Mouse (Mus musculus) midbrain, embryonic 12.5 days (tissue): ENCODE results near the gene Myh14. TPM values are rescaled to one million over a fixed set of nuclear protein-coding genes. Genes with fewer than 3 reads are reported as not detected.

Experiments
- ATAC-seq: fragments of 200-750 bp; cut with Nextera tagmentation; 2 replicates; pipeline ENCODE4 v1.8.0; 2017; ENCODE audit warnings: low read depth, moderate TSS enrichment, moderate library complexity; ENCODE audit not compliant: low FRiP score
- H3K27ac ChIP-seq: fragments of 300-500 bp; sonication (generic); replicated peaks from 2 replicates; pipeline ENCODE4 v1.5.1; 2016; ENCODE audit warnings: mild to moderate bottlenecking
- H3K27me3 ChIP-seq: fragments of 300-500 bp; sonication (generic); 2 replicates; pipeline ENCODE4 v1.6.1; 2016; ENCODE audit warnings: mild to moderate bottlenecking
- H3K36me3 ChIP-seq: fragments of 300-500 bp; sonication (generic); 2 replicates; pipeline ENCODE4 v1.6.1; 2016
- H3K4me1 ChIP-seq: fragments of 300-500 bp; sonication (generic); 2 replicates; pipeline ENCODE4 v1.6.1; 2016
- H3K4me2 ChIP-seq: fragments of 300-500 bp; sonication (generic); replicated peaks from 2 replicates; pipeline ENCODE4 v1.6.1; 2016; ENCODE audit warnings: mild to moderate bottlenecking, moderate library complexity
- H3K4me3 ChIP-seq: fragments of 300-500 bp; sonication (generic); 2 replicates; pipeline ENCODE4 v1.5.1; 2016; ENCODE audit warnings: mild to moderate bottlenecking
- H3K9ac ChIP-seq: fragments of 300-500 bp; sonication (generic); replicated peaks from 2 replicates; pipeline ENCODE4 v1.6.1; 2016; ENCODE audit warnings: mild to moderate bottlenecking, moderate library complexity
- H3K9me3 ChIP-seq: fragments of 300-500 bp; sonication (generic); 2 replicates; pipeline ENCODE4 v1.6.1; 2016; ENCODE audit warnings: mild to moderate bottlenecking
- WGBS: fragments of 180-500 bp; shearing (Covaris S2); methylation state at CpG from one replicate; pipeline ENCODE4 v1.1.7; 2016; 5-methylcytosine and 5-hydroxymethylcytosine counted together
- polyA plus RNA-seq: library from polyadenylated mRNA; unstranded; fragments of >200 nt; fragmentation: Nextera tagmentation; extraction: Ambion mirVana; gene quantifications from 2 replicates; pipeline ENCODE4 v1.2.1, GENCODE M21; 2016

The Myh14 gene
- polyA plus RNA-seq, 1 experiment from 2014 or later = 2.3 TPM

GRCm38 (mm10) chr7:44596051-44596450 lies 74.6 kb downstream of the Myh14 start:
- Histone ChIP-seq H3K4me3 (no peak overlapping the region), H3K27ac (no peak overlapping the region), H3K9me3 (no peaks in the 10 kb centered on the region), H3K4me1 (peaks cover 36% of the 10 kb centered on the region), H3K9ac (no peak overlapping the region), H3K27me3 (peaks cover 32% of the 10 kb centered on the region), H3K4me2 (no peak overlapping the region), H3K36me3 (no peaks in the 10 kb centered on the region)
- 90% methylated on average over 6 of the region's 6 CpGs for WGBS
- no peak for ATAC-seq

- no peak overlapping the region for H3K9ac ChIP-seq
- H3K4me2 ChIP-seq = no peak overlapping the region
- H3K27me3 ChIP-seq = peaks cover 31% of the 10 kb centered on the region
- 92% methylated on average over 20 of the region's 20 CpGs for WGBS
- no peaks in the 10 kb centered on the region for H3K36me3 ChIP-seq
- H3K4me1 ChIP-seq = peaks cover 38% of the 10 kb centered on the region
- no peak overlapping the region for H3K27ac ChIP-seq
- no peak for ATAC-seq
- H3K4me3 ChIP-seq = no peak overlapping the region
- no peaks in the 10 kb centered on the region for H3K9me3 ChIP-seq
Measured at GRCm38 (mm10) chr7:44595131-44595561, 75.5 kb downstream of the Myh14 start.

DNA sequence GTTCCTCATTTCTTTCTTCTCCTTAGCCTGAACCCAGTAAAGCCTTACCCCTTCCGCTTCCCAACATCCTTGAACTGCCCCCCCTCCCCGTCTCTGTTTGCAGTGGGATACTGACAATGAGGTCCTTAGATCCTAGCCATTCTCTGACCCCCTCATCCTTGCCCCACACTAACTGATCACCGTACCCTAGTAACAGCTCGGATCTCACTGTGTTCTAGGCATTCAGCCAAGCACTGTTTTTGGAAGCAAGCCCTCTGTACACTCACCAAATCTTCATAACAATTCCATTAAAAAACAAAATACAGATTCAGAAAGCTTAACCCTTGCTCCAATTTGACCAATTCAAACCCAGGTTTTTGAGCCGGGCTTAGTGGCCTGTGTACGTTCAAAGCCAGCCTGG lies 76.4 kb downstream of the Myh14 start:
- peak overlapping the region; percentile 28; the same call in 1 of the 2 replicates for H3K9ac ChIP-seq
- peaks cover 47% of the 10 kb centered on the region for H3K4me1 ChIP-seq
- peaks cover 39% of the 10 kb centered on the region for H3K27me3 ChIP-seq
- H3K9me3 ChIP-seq = no peaks in the 10 kb centered on the region
- WGBS = 55% methylated on average over 6 of the region's 6 CpGs
- peak overlapping the region; percentile 70 for H3K27ac ChIP-seq
- H3K36me3 ChIP-seq = no peaks in the 10 kb centered on the region
- peak overlapping the region; percentile 100 for H3K4me2 ChIP-seq
- H3K4me3 ChIP-seq = peak overlapping the region; percentile 72; the same call in 1 of the 2 replicates
- no peak for ATAC-seq

- under 1% methylated on average over 22 of the region's 22 CpGs for WGBS
- Histone ChIP-seq H3K27ac (peak overlapping the region; percentile 70), H3K27me3 (peaks cover 44% of the 10 kb centered on the region), H3K4me2 (peak overlapping the region; percentile 100), H3K4me1 (peaks cover 51% of the 10 kb centered on the region), H3K36me3 (no peaks in the 10 kb centered on the region), H3K4me3 (peak overlapping the region; percentile 72), H3K9me3 (no peaks in the 10 kb centered on the region), H3K9ac (no peak overlapping the region)
- ATAC-seq = peak; percentile 72
Measured at GRCm38 (mm10) chr7:44593775-44594174, 76.9 kb downstream of the Myh14 start.

GRCm38 (mm10) chr7:44593051-44593450 lies 77.6 kb downstream of the Myh14 start:
- peak overlapping the region; percentile 100 for H3K4me2 ChIP-seq
- peak overlapping the region; percentile 72; the same call in 1 of the 2 replicates for H3K4me3 ChIP-seq
- no peak overlapping the region for H3K9ac ChIP-seq
- H3K27me3 ChIP-seq = peaks cover 52% of the 10 kb centered on the region
- H3K27ac ChIP-seq = no peak overlapping the region
- 3% methylated on average over 15 of the region's 15 CpGs for WGBS
- ATAC-seq = no peak
- H3K36me3 ChIP-seq = no peaks in the 10 kb centered on the region
- peaks cover 58% of the 10 kb centered on the region for H3K4me1 ChIP-seq
- no peaks in the 10 kb centered on the region for H3K9me3 ChIP-seq

- Histone ChIP-seq H3K9ac (peak overlapping the region; percentile 69), H3K27ac (peak overlapping the region; percentile 74; the same call in 1 of the 2 replicates), H3K36me3 (no peaks in the 10 kb centered on the region), H3K9me3 (no peaks in the 10 kb centered on the region), H3K4me1 (peaks cover 70% of the 10 kb centered on the region), H3K4me2 (peak overlapping the region; percentile 100), H3K4me3 (peak overlapping the region; percentile 72), H3K27me3 (peaks cover 64% of the 10 kb centered on the region)
- under 1% methylated on average over 58 of the region's 60 CpGs for WGBS
- ATAC-seq = no peak
Measured at GRCm38 (mm10) chr7:44591348-44592116, 79.1 kb downstream of the Myh14 start.

DNA sequence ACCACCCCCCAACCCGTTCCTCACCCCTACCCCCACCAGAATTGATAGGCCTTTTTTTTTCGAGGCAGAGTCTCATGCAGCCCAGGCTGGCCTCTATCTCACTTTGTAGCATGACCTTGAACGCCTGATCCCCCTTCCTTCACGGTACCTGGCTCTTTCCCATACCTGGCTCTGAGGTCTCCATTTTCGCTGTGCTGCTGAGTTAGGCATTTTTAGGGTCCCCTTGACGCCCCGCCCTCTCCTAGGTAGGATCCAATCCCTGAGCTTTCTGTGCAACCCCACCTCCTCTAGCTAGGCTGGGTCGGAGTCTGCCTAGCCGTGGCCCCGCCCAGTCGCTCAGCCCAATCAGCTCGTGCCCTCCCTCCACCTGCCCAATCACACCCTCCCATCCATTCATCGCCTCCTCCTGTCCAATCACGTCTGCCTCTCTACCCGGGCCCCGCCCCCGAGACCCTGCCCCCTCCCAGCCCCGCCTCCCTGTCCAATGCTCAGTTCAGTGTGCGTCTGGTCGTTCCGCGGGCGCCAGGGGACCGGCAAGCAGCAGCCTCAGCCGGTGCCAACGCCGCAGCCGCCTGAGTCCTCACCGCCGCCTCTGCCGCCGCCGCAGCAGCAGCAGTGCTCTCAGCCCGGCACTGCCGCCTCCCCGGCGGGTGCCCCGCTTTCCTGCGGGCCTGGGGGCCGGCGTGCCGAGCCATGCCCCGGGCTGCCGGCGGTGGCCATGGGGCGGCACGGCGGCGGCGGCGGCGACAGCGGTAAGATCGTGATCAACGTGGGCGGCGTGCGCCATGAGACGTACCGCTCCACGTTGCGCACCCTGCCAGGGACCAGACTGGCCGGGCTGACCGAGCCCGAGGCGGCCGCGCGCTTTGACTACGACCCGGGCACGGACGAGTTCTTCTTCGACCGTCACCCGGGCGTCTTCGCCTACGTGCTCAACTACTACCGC lies 80.0 kb downstream of the Myh14 start, which contains the start of gene Kcnc3:
Kcnc3 (plus strand) TSS at position 263 of the 946 bp plus-strand sequence.
- H3K27me3 ChIP-seq = peaks cover 67% of the 10 kb centered on the region
- peaks cover 70% of the 10 kb centered on the region for H3K4me1 ChIP-seq
- peak within 1 kb of the TSS; percentile 69 for H3K9ac ChIP-seq
- no peaks in the 10 kb centered on the region for H3K36me3 ChIP-seq
- WGBS = under 1% methylated on average over 79 of the region's 80 CpGs
- peak within 1 kb of the TSS; percentile 74 for H3K27ac ChIP-seq
- peak within 1 kb of the TSS; percentile 72 for H3K4me3 ChIP-seq
- ATAC-seq = peak; percentile 86
- no peaks in the 10 kb centered on the region for H3K9me3 ChIP-seq
- peak within 1 kb of the TSS; percentile 100 for H3K4me2 ChIP-seq

DNA sequence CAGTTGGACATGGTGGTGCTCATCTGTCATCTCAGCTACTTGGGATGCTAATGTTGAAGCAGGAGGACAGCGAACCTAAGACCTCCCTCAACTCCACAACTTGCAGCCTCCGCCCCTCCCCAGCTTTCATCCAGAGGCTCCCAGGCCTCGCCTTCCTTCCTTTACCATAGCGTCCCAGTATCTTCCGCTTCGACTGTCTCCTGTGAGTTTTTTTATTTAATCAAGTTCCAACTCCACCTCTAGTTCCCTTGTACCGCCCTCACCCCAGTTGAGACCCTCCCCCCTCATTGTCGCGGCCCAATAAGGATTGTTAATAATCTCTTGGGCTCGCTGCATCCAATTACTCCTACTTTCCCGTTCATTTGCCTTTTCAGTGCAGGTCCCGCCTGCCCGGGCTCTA lies 80.7 kb downstream of the Myh14 start:
- peaks cover 70% of the 10 kb centered on the region for H3K4me1 ChIP-seq
- peak overlapping the region; percentile 72 for H3K4me3 ChIP-seq
- ATAC-seq = no peak
- H3K9ac ChIP-seq = no peak overlapping the region
- H3K27me3 ChIP-seq = peaks cover 70% of the 10 kb centered on the region
- peak overlapping the region; percentile 46 for H3K27ac ChIP-seq
- peak overlapping the region; percentile 100 for H3K4me2 ChIP-seq
- H3K9me3 ChIP-seq = no peaks in the 10 kb centered on the region
- no peaks in the 10 kb centered on the region for H3K36me3 ChIP-seq
- 2% methylated on average over 13 of the region's 13 CpGs for WGBS

DNA sequence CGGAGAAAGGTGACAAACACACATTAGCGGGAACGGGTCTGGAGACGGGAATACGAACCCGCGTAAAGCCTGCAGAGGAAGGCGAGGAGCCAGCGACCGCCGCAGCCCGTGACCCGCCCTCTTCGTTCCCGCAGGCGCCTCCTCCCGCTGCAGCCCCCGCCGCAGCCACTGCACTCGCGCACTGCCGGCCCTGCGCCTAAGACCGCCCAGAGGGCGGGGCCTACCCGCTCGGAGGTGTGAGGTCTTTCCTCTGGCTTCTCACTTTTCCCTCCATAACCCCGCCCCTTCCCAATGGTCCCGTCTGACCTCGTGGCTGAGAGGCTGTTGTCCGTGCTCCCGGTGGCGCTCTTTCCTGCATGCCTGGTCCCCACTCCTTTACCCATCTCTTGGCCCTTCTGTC lies 81.5 kb downstream of the Myh14 start:
- Histone ChIP-seq H3K4me3 (peak overlapping the region; percentile 72), H3K27ac (peak overlapping the region; percentile 46; the same call in 1 of the 2 replicates), H3K36me3 (no peaks in the 10 kb centered on the region), H3K9ac (peak overlapping the region; percentile 52; the same call in 1 of the 2 replicates), H3K4me1 (peaks cover 65% of the 10 kb centered on the region), H3K4me2 (peak overlapping the region; percentile 100), H3K27me3 (peaks cover 70% of the 10 kb centered on the region), H3K9me3 (no peaks in the 10 kb centered on the region)
- peak; percentile 21; the same call in 1 of the 2 replicates for ATAC-seq
- 0% methylated on average over 33 of the region's 33 CpGs for WGBS

GRCm38 (mm10) chr7:44588338-44588737 lies 82.3 kb downstream of the Myh14 start:
- H3K4me1 ChIP-seq = peaks cover 57% of the 10 kb centered on the region
- no peaks in the 10 kb centered on the region for H3K36me3 ChIP-seq
- no peak overlapping the region for H3K27ac ChIP-seq
- H3K9ac ChIP-seq = peak overlapping the region; percentile 52
- H3K4me3 ChIP-seq = peak overlapping the region; percentile 72
- H3K4me2 ChIP-seq = peak overlapping the region; percentile 100
- ATAC-seq = no peak
- 10% methylated on average over 12 of the region's 12 CpGs for WGBS
- H3K9me3 ChIP-seq = no peaks in the 10 kb centered on the region
- H3K27me3 ChIP-seq = peaks cover 70% of the 10 kb centered on the region

DNA sequence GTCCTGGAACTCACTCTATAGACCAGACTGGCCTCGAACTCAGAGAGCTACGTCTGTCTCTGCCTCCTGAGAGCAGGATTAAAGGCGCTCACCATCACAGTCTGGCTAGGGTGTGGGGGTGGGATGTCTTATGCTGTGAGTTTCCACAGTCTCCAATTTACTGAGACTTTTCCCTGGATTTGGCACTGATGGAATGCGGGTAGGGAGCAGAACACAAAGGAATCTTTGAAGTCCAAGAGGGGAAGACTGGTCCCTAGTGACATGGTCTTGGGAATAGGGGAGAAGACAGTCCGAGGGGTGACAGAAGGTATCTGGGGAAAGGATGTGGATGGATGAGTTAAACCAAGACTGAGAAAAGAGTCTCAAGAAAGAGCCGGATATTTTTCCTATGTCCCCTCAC lies 83.0 kb downstream of the Myh14 start:
- Histone ChIP-seq H3K27me3 (peaks cover 67% of the 10 kb centered on the region), H3K36me3 (no peaks in the 10 kb centered on the region), H3K4me3 (peak overlapping the region; percentile 45), H3K4me1 (peaks cover 51% of the 10 kb centered on the region), H3K9ac (no peak overlapping the region; the same call in 1 of the 2 replicates), H3K9me3 (no peaks in the 10 kb centered on the region), H3K4me2 (peak overlapping the region; percentile 100), H3K27ac (no peak overlapping the region)
- ATAC-seq = no peak
- 37% methylated on average over 6 of the region's 6 CpGs for WGBS
